Comparison of ENCODE assay signal across 7 mouse cellular contexts in the genomic region with DNA sequence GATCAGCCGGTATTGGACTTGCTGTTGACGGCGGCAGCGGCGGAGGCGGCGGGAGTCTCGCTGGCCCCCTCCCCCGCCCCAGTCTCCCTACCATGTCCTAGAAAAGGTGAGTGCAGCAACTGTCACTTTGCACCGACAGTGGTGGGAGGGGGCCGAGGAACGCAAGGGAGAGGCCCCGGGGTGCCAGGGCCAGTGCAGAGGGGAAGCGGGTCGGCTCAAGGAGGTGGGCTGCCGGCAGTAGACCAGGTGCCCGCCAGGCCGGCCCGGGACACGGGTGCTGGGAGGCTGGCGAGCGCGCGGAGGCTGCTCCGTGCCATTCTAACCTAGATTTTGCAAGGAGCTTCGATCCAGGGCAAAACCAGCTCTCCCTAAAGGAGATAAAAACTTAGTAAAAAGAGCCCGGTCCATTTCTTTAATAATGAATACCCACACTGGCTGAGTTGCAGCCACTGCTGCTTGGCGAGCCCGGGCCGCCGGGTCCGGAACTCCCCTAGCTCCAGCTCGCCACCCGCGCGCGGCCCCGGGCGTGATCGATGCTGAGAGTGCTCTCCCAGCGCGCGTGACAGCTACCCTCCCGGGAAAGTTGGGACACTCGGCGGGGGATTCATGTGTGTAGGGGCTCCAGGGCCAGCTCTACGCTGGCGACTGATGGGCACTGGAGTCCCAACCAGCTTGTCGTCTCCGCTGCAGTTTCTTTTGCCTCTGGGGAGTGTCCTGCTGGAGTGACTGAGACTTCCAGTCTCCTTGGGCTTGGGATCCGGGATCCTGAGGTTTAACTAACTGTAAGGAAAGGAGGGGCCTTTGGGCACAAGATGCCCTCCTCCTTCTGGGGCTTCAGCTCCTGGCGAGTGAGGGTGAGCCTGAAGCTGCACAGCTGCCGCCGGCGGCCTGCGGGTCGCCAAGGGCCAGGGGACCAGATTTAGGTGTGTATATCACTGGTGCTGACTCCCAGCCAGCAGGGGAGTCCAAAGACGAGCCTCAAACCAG. TPM values are rescaled to one million over a fixed set of nuclear protein-coding genes. Genes with fewer than 3 reads are reported as not detected.
DNase-seq lines count a peak whose midpoint lies in the region; ATAC-seq lines count a peak whose summit lies in the region.

No protein-coding gene starts in this region.

- H3K9ac ChIP-seq in hindbrain, embryonic 16.5 days (ENCODE audit: low read depth, low read length): peak overlapping the region; percentile 80
- H3K9ac ChIP-seq in stomach, embryonic 14.5 days (replicated peaks; ENCODE audit: low read depth, low read length): peak overlapping the region; percentile 28; the same call in 1 of the 2 replicates

- peak overlapping the region; percentile 96 for H3K4me2 ChIP-seq in hindbrain, embryonic 16.5 days (ENCODE audit: low read length)
- peak overlapping the region; percentile 99 for H3K4me2 ChIP-seq in stomach, embryonic 14.5 days (replicated peaks; ENCODE audit: low read depth, low read length)

- H3K27ac ChIP-seq in hindbrain, embryonic 16.5 days (ENCODE audit: low read depth, low read length): peak overlapping the region; percentile 34; the same call in 1 of the 2 replicates
- no peak overlapping the region for H3K27ac ChIP-seq in stomach, embryonic 14.5 days (ENCODE audit: low read length)

- WGBS in hindbrain, embryonic 16.5 days: under 1% methylated on average over 58 of the region's 58 CpGs
- WGBS in stomach, embryonic 14.5 days: under 1% methylated on average over 58 of the region's 58 CpGs

- H3K36me3 ChIP-seq in hindbrain, embryonic 16.5 days (ENCODE audit: control insufficient read depth, insufficient read depth, low read length): no peaks in the 10 kb centered on the region
- H3K36me3 ChIP-seq in stomach, embryonic 14.5 days (ENCODE audit: control insufficient read depth, insufficient read depth, low read length): no peaks in the 10 kb centered on the region

- H3K27me3 ChIP-seq in hindbrain, embryonic 16.5 days (replicated peaks; ENCODE audit: control insufficient read depth, insufficient read depth, low read length): peaks cover 4% of the 10 kb centered on the region
- H3K27me3 ChIP-seq in stomach, embryonic 14.5 days (ENCODE audit: control insufficient read depth, insufficient read depth, low read length): 0 out of 2 replicates have a peak, but pooled peaks cover 5% of the 10 kb centered on the region

- peak; percentile 81 for DNase-seq in adrenal gland, adult 2 months
- peak; percentile 48 to 52 for DNase-seq in cerebellum, postnatal 10 days
- DNase-seq in gastrocnemius, adult 8-10 months (ENCODE audit: low spot score in 2 of 2): peak; percentile 40 to 41
- peak; percentile 66 for DNase-seq in layer of hippocampus, postnatal 36 days
- peak; percentile 47 to 49 for DNase-seq in lung, postnatal 4 days

- H3K4me3 ChIP-seq in hindbrain, embryonic 16.5 days (ENCODE audit: low read length): peak overlapping the region; percentile 80
- peak overlapping the region; percentile 69 for H3K4me3 ChIP-seq in stomach, embryonic 14.5 days (ENCODE audit: low read depth, low read length)

- H3K9me3 ChIP-seq in hindbrain, embryonic 16.5 days (ENCODE audit: control insufficient read depth, low read length): no peaks in the 10 kb centered on the region
- no peaks in the 10 kb centered on the region for H3K9me3 ChIP-seq in stomach, embryonic 14.5 days (ENCODE audit: control insufficient read depth, low read depth, low read length)

- peaks cover 8% of the 10 kb centered on the region for H3K4me1 ChIP-seq in hindbrain, embryonic 16.5 days (ENCODE audit: control insufficient read depth, insufficient read depth, low read depth, low read length)
- H3K4me1 ChIP-seq in stomach, embryonic 14.5 days (ENCODE audit: control insufficient read depth, insufficient read depth, low read length): peaks cover 7% of the 10 kb centered on the region; the same call in 1 of the 2 replicates

- ATAC-seq in hindbrain, embryonic 16.5 days: no peak
- no peak for ATAC-seq in stomach, embryonic 14.5 days (ENCODE audit: insufficient number of reproducible peaks, insufficient read depth, low FRiP score, low read depth)

RNA-seq across cellular contexts. Expression of a gene that starts 1.2 kb away (rescaled TPM):
- 10 to 100 TPM; 13.1 to 14.7 TPM for total RNA-seq in adrenal gland, adult 2 months (2021)
- polyA plus RNA-seq in adrenal gland, adult 2 months (2012; rRNA removed): 3.3 and 4.4 TPM in 2 replicates
- 10 to 100 TPM; 12.7 to 14.8 (median 13.1) TPM for total RNA-seq in gastrocnemius, adult 8-10 months (2022)
- 4.8 and 5.3 TPM in 2 replicates for polyA plus RNA-seq in hindbrain, embryonic 16.5 days (2015; fragmentation: Nextera tagmentation; extraction: Ambion mirVana)
- total RNA-seq in layer of hippocampus, postnatal 36 days (2021): 100 to 1,000 TPM; 152 to 172 TPM
- polyA plus RNA-seq in stomach, embryonic 14.5 days (2014; fragmentation: Nextera tagmentation; extraction: Ambion mirVana): 1.4 and 2.9 TPM in 2 replicates

Comparison
In these comparisons a context has a peak if more than half of its experiments do, and no peak if none do; other contexts are left out.
1. RNA of a gene that starts 1.2 kb away (total RNA-seq): 152 to 172 TPM in layer of hippocampus, postnatal 36 days; 13.1 to 14.7 TPM in adrenal gland, adult 2 months and 12.7 to 14.8 TPM in gastrocnemius, adult 8-10 months; every median in the first group is over 4 times any median in the second.
2. Peak in every context shown above with its lines, with median percentiles within 50 percentile points of each other: DNase-seq.